Mouse (Mus musculus): ENCODE measurements around the gene Cmc1.
A peak's percentile ranks its signal among the peaks of the same experiment; 100 is the strongest.

Gene Cmc1

GRCm38 (mm10) chr9:118149407-118150402, at the start of gene Cmc1:
Gene Cmc1, minus strand, starts transcription at chr9:118150177.
- peak; percentile 97 for DNase-seq (ENCODE audit: low read depth, low spot score)

GRCm38 (mm10) chr9:118198557-118198956, 48.6 kb upstream of the Cmc1 start:
- DNase-seq (ENCODE audit: low read depth, low spot score), result no peak

GRCm38 (mm10) chr9:118196661-118197390, 46.8 kb upstream of the Cmc1 start:
- no peak for DNase-seq (ENCODE audit: low read depth, low spot score)

GRCm38 (mm10) chr9:118193263-118193662, 43.3 kb upstream of the Cmc1 start:
- DNase-seq (ENCODE audit: low read depth, low spot score), result no peak

- no peak for DNase-seq (ENCODE audit: low read depth, low spot score)
These were observed 41.3 kb upstream of the Cmc1 start for GRCm38 (mm10) chr9:118191276-118191675.

GRCm38 (mm10) chr9:118188374-118188773, 38.4 kb upstream of the Cmc1 start:
- DNase-seq (ENCODE audit: low read depth, low spot score), result peak; percentile 76

- no peak for DNase-seq (ENCODE audit: low read depth, low spot score)
These were observed 37.4 kb upstream of the Cmc1 start for GRCm38 (mm10) chr9:118187420-118187819.

GRCm38 (mm10) chr9:118186776-118187175, 36.8 kb upstream of the Cmc1 start:
- no peak for DNase-seq (ENCODE audit: low read depth, low spot score)

GRCm38 (mm10) chr9:118179136-118180025, 29.4 kb upstream of the Cmc1 start:
- no peak for DNase-seq (ENCODE audit: low read depth, low spot score)

- no peak for DNase-seq (ENCODE audit: low read depth, low spot score)
These were observed 26.7 kb upstream of the Cmc1 start for GRCm38 (mm10) chr9:118176687-118177086.

GRCm38 (mm10) chr9:118175411-118175810, 25.4 kb upstream of the Cmc1 start:
- no peak for DNase-seq (ENCODE audit: low read depth, low spot score)

- no peak for DNase-seq (ENCODE audit: low read depth, low spot score)
These were observed 23.1 kb upstream of the Cmc1 start for GRCm38 (mm10) chr9:118173086-118173485.

GRCm38 (mm10) chr9:118168544-118168943, 18.6 kb upstream of the Cmc1 start:
- peak; percentile 58 for DNase-seq (ENCODE audit: low read depth, low spot score)

GRCm38 (mm10) chr9:118167606-118168005, 17.6 kb upstream of the Cmc1 start:
- DNase-seq (ENCODE audit: low read depth, low spot score), result no peak

GRCm38 (mm10) chr9:118161536-118161935, 11.6 kb upstream of the Cmc1 start:
- no peak for DNase-seq (ENCODE audit: low read depth, low spot score)

- DNase-seq (ENCODE audit: low read depth, low spot score), result peak; percentile 33
These were observed 10.0 kb upstream of the Cmc1 start for GRCm38 (mm10) chr9:118159936-118160335.

GRCm38 (mm10) chr9:118158201-118158600, 8.2 kb upstream of the Cmc1 start:
- no peak for DNase-seq (ENCODE audit: low read depth, low spot score)

- DNase-seq (ENCODE audit: low read depth, low spot score), result peak; percentile 23
These were observed 7.3 kb upstream of the Cmc1 start for GRCm38 (mm10) chr9:118157234-118157633.

GRCm38 (mm10) chr9:118154666-118155065, 4.7 kb upstream of the Cmc1 start:
- DNase-seq (ENCODE audit: low read depth, low spot score), result no peak

GRCm38 (mm10) chr9:118151221-118151507, 1.2 kb upstream of the Cmc1 start:
- DNase-seq (ENCODE audit: low read depth, low spot score), result no peak

- peak; percentile 12 for DNase-seq (ENCODE audit: low read depth, low spot score)
These were observed 648 bp upstream of the Cmc1 start for GRCm38 (mm10) chr9:118150429-118151220.
